Mouse (Mus musculus) embryonic facial prominence, embryonic 14.5 days (tissue): ENCODE data around the gene Gm5152. TPM values are rescaled to one million over a fixed set of nuclear protein-coding genes. Genes with fewer than 3 reads are reported as not detected.
"Not testable (repeated sequence)": the region's sequence is repeated elsewhere in the genome, so short reads cannot be mapped to it uniquely, and the experiment has no call there.

ENCODE experiments used
- ATAC-seq: fragments of 200-750 bp; cut with Nextera tagmentation; 2 replicates; pipeline ENCODE4 v1.8.0; 2017; ENCODE audit warnings: low read depth, moderate number of reproducible peaks, moderate TSS enrichment
- DNase-seq: peaks from one replicate; pipeline ENCODE4 v3.0.0-alpha.2; 2015; ENCODE audit warnings: low spot score
- H3K27ac ChIP-seq: fragments of 300-500 bp; sonication (generic); replicated peaks from 2 replicates; pipeline ENCODE4 v1.5.1; 2014; ENCODE audit warnings: low read depth, mild to moderate bottlenecking, low read length, moderate library complexity
- H3K27me3 ChIP-seq: fragments of 300-500 bp; sonication (generic); replicated peaks from 2 replicates; pipeline ENCODE4 v1.6.1; 2014; ENCODE audit warnings: low read length; ENCODE audit not compliant: control insufficient read depth, insufficient read depth
- H3K36me3 ChIP-seq: fragments of 300-500 bp; sonication (generic); 2 replicates; pipeline ENCODE4 v1.6.1; 2014; ENCODE audit warnings: low read length, mixed read lengths; ENCODE audit not compliant: control insufficient read depth, insufficient read depth
- H3K4me1 ChIP-seq: fragments of 300-500 bp; sonication (generic); 2 replicates; pipeline ENCODE4 v1.6.1; 2014; ENCODE audit warnings: antibody characterized with exemption, low read length; ENCODE audit not compliant: control insufficient read depth, insufficient read depth
- H3K4me2 ChIP-seq: fragments of 300-500 bp; sonication (generic); 2 replicates; pipeline ENCODE4 v1.6.1; 2014; ENCODE audit warnings: low read depth, mild to moderate bottlenecking, low read length, moderate library complexity, mixed read lengths
- H3K4me3 ChIP-seq: fragments of 300-500 bp; sonication (generic); 2 replicates; pipeline ENCODE4 v1.5.1; 2014; ENCODE audit warnings: low read depth, mild to moderate bottlenecking, low read length
- H3K9ac ChIP-seq: fragments of 300-500 bp; sonication (generic); 2 replicates; pipeline ENCODE4 v1.6.1; 2014; ENCODE audit warnings: low read depth, mild to moderate bottlenecking, low read length, moderate library complexity, mixed read lengths
- H3K9me3 ChIP-seq: fragments of 300-500 bp; sonication (generic); 2 replicates; pipeline ENCODE4 v1.6.1; 2016; ENCODE audit warnings: low read length; ENCODE audit not compliant: control insufficient read depth
- WGBS: fragments of 180-500 bp; shearing (Covaris S2); extraction: QIAGEN DNeasy Blood & Tissue Kit; methylation state at CpG from one replicate; pipeline ENCODE4 v1.1.7; 2014; 5-methylcytosine and 5-hydroxymethylcytosine counted together
- polyA plus RNA-seq: library from polyadenylated mRNA; unstranded; fragments of >200 nt; fragmentation: Nextera tagmentation; extraction: Ambion mirVana; gene quantifications from 2 replicates; pipeline ENCODE4 v1.2.1, GENCODE M21; 2014

The Gm5152 gene
- not detected in 2 replicates for polyA plus RNA-seq

GRCm38 (mm10) chr5:10246426-10246825 is at the start of gene Gm5152:
Gene Gm5152, minus strand, starts transcription at chr5:10246526.
- not testable (repeated sequence) for H3K27me3 ChIP-seq, H3K4me3 ChIP-seq, H3K9ac ChIP-seq, H3K36me3 ChIP-seq, H3K4me1 ChIP-seq, H3K4me2 ChIP-seq, ATAC-seq, H3K27ac ChIP-seq, H3K9me3 ChIP-seq, DNase-seq
- no CpG with 5 or more reads among the region's 1 CpGs for WGBS

DNA sequence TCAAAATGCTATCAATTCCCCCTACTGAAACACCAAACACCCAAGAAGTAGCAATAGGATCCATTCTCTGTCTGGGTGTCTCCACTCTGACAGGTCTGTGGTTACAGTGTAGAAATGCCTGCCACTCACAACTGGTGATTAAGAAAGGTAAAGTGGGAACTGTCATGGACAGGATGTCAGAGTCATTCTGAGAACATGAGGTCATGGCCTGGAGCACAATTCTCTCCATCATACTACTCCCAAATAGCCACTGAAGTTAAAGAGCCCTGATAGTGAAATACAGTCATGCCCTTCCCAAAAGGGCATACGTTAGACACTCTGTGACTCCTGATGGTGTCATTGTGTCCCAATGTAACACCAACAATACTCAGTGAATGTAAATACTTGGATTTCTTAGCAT is 8.4 kb upstream of the Gm5152 start:
- not testable (repeated sequence) for H3K27ac ChIP-seq, ATAC-seq, H3K27me3 ChIP-seq, H3K9ac ChIP-seq, H3K9me3 ChIP-seq, H3K4me1 ChIP-seq, H3K4me3 ChIP-seq, DNase-seq, H3K36me3 ChIP-seq, H3K4me2 ChIP-seq
- WGBS = 82% methylated on average over 1 of the region's 1 CpGs

- not testable (repeated sequence) for H3K9me3 ChIP-seq, H3K4me1 ChIP-seq, H3K27ac ChIP-seq, DNase-seq, H3K27me3 ChIP-seq, H3K36me3 ChIP-seq, H3K4me3 ChIP-seq, H3K9ac ChIP-seq, ATAC-seq, H3K4me2 ChIP-seq
These were observed 556 bp downstream of the Gm5152 start for GRCm38 (mm10) chr5:10245770-10246169.

GRCm38 (mm10) chr5:10240436-10240835 is 5.9 kb downstream of the Gm5152 start:
- not testable (repeated sequence) for H3K4me3 ChIP-seq, H3K27ac ChIP-seq, H3K9ac ChIP-seq, H3K36me3 ChIP-seq, H3K4me2 ChIP-seq, ATAC-seq, H3K27me3 ChIP-seq, H3K9me3 ChIP-seq, DNase-seq, H3K4me1 ChIP-seq
- WGBS = 86% methylated on average over 3 of the region's 3 CpGs

- no peak overlapping the region for H3K27ac ChIP-seq
- H3K27me3 ChIP-seq = no peaks in the 10 kb centered on the region
- DNase-seq = no peak
- H3K9me3 ChIP-seq = no peaks in the 10 kb centered on the region
- H3K4me3 ChIP-seq = no peak overlapping the region
- no peak overlapping the region for H3K4me2 ChIP-seq
- H3K4me1 ChIP-seq = no peaks in the 10 kb centered on the region
- H3K36me3 ChIP-seq = no peaks in the 10 kb centered on the region
- H3K9ac ChIP-seq = no peak overlapping the region
- no peak for ATAC-seq
These were observed 26.0 kb downstream of the Gm5152 start for GRCm38 (mm10) chr5:10220317-10220716.

- WGBS = 91% methylated on average over 1 of the region's 1 CpGs
- Histone ChIP-seq H3K27me3 (no peaks in the 10 kb centered on the region), H3K4me2 (no peak overlapping the region), H3K36me3 (no peaks in the 10 kb centered on the region), H3K9me3 (no peaks in the 10 kb centered on the region), H3K9ac (no peak overlapping the region), H3K27ac (no peak overlapping the region), H3K4me1 (no peaks in the 10 kb centered on the region), H3K4me3 (no peak overlapping the region)
- no peak for DNase-seq
- no peak for ATAC-seq
These were observed 43.3 kb downstream of the Gm5152 start for GRCm38 (mm10) chr5:10203067-10203466.

- Histone ChIP-seq H3K36me3 (no peaks in the 10 kb centered on the region), H3K9ac (no peak overlapping the region), H3K9me3 (no peaks in the 10 kb centered on the region), H3K27ac (no peak overlapping the region), H3K4me1 (no peaks in the 10 kb centered on the region), H3K27me3 (no peaks in the 10 kb centered on the region), H3K4me3 (no peak overlapping the region), H3K4me2 (no peak overlapping the region)
- DNase-seq (no peak), ATAC-seq (no peak)
- 67% methylated on average over 1 of the region's 1 CpGs for WGBS
These were observed 49.4 kb downstream of the Gm5152 start for GRCm38 (mm10) chr5:10196880-10197279.
